Mouse (Mus musculus) stomach, postnatal 0 days (tissue): Measurements from ENCODE around the gene Ddx39b. TPM values are rescaled to one million over a fixed set of nuclear protein-coding genes. Genes with fewer than 3 reads are reported as not detected.

Experiments used
- ATAC-seq: fragments of 200-750 bp; cut with Nextera tagmentation; 2 replicates; pipeline ENCODE4 v1.8.0; 2017; ENCODE audit not compliant: low FRiP score, low TSS enrichment
- DNase-seq: peaks from one replicate; pipeline ENCODE4 v3.0.0-alpha.2; 2016; ENCODE audit warnings: low spot score
- H3K27ac ChIP-seq: fragments of 300-500 bp; sonication (generic); replicated peaks from 2 replicates; pipeline ENCODE4 v1.5.1; 2014; ENCODE audit warnings: mild to moderate bottlenecking, control low read depth
- H3K27me3 ChIP-seq: fragments of 300-500 bp; sonication (generic); 2 replicates; pipeline ENCODE4 v1.6.1; 2014; ENCODE audit warnings: low read length; ENCODE audit not compliant: control insufficient read depth, insufficient read depth
- H3K36me3 ChIP-seq: fragments of 300-500 bp; sonication (generic); 2 replicates; pipeline ENCODE4 v1.6.1; 2014; ENCODE audit warnings: low read length, mixed read lengths; ENCODE audit not compliant: control insufficient read depth, insufficient read depth
- H3K4me1 ChIP-seq: fragments of 300-500 bp; sonication (generic); replicated peaks from 2 replicates; pipeline ENCODE4 v1.6.1; 2014; ENCODE audit warnings: antibody characterized with exemption; ENCODE audit not compliant: control insufficient read depth, insufficient read depth
- H3K4me2 ChIP-seq: fragments of 300-500 bp; sonication (generic); replicated peaks from 2 replicates; pipeline ENCODE4 v1.6.1; 2014; ENCODE audit warnings: low read depth, mild to moderate bottlenecking, control low read depth, moderate library complexity
- H3K4me3 ChIP-seq: fragments of 300-500 bp; sonication (generic); 2 replicates; pipeline ENCODE4 v1.5.1; 2014; ENCODE audit warnings: low read depth, low read length, control low read depth
- H3K9ac ChIP-seq: fragments of 300-500 bp; sonication (generic); 2 replicates; pipeline ENCODE4 v1.6.1; 2014; ENCODE audit warnings: mild to moderate bottlenecking, low read length, control low read depth, mixed read lengths
- H3K9me3 ChIP-seq: fragments of 300-500 bp; sonication (generic); 2 replicates; pipeline ENCODE4 v1.6.1; 2016; ENCODE audit warnings: low read length; ENCODE audit not compliant: control insufficient read depth
- CTCF ChIP-seq: IDR thresholded peaks from 2 replicates; pipeline ENCODE4 v1.5.1; 2016; ENCODE audit warnings: antibody characterized with exemption, low read depth, mild to moderate bottlenecking, moderate library complexity
- EP300 ChIP-seq: optimal IDR thresholded peaks from 2 replicates; pipeline ENCODE3; 2016; ENCODE audit warnings: antibody characterized with exemption
- WGBS: fragments of 180-500 bp; shearing (Covaris S2); extraction: QIAGEN DNeasy Blood & Tissue Kit; methylation state at CpG from one replicate; pipeline ENCODE4 v1.1.7; 2014; 5-methylcytosine and 5-hydroxymethylcytosine counted together
- polyA plus RNA-seq: library from polyadenylated mRNA; unstranded; fragments of >200 nt; fragmentation: Nextera tagmentation; extraction: Ambion mirVana; gene quantifications from 2 replicates; pipeline ENCODE4 v1.2.1, GENCODE M21; 2015

Ddx39b gene
- polyA plus RNA-seq, 1 experiment from 2014 or later = 143 TPM

- no peak within 1 kb of the TSS for H3K4me2 ChIP-seq
- H3K9ac ChIP-seq = no peak within 1 kb of the TSS
- H3K36me3 ChIP-seq = no peaks in the 10 kb centered on the region
- TF ChIP-seq CTCF = no peak
- no peak for TF ChIP-seq EP300
- no peaks in the 10 kb centered on the region for H3K4me1 ChIP-seq
- H3K27me3 ChIP-seq = no peaks in the 10 kb centered on the region; the same call in 1 of the 2 replicates
- WGBS = 35% methylated on average over 13 of the region's 13 CpGs
- H3K9me3 ChIP-seq = no peaks in the 10 kb centered on the region
- H3K27ac ChIP-seq = no peak within 1 kb of the TSS
- H3K4me3 ChIP-seq = 0 out of 2 replicates have a peak within 1 kb of the TSS, but pooled peaks have one; percentile 8
- ATAC-seq = no peak
- no peak for DNase-seq
Observed at GRCm38 (mm10) chr17:35201787-35202186, 39.8 kb upstream of the Ddx39b start, which contains the start of gene Tnf. Gene Tnf (minus strand): TSS chr17:35202007.

GRCm38 (mm10) chr17:35202442-35202841, 39.1 kb upstream of the Ddx39b start:
- no peaks in the 10 kb centered on the region; the same call in 1 of the 2 replicates for H3K27me3 ChIP-seq
- no peak for ATAC-seq
- H3K4me1 ChIP-seq = no peaks in the 10 kb centered on the region
- H3K36me3 ChIP-seq = no peaks in the 10 kb centered on the region
- 66% methylated on average over 4 of the region's 4 CpGs for WGBS
- DNase-seq = no peak
- H3K9ac ChIP-seq = no peak overlapping the region
- H3K4me3 ChIP-seq = no peak overlapping the region
- TF ChIP-seq CTCF (no peak), EP300 (no peak)
- no peaks in the 10 kb centered on the region for H3K9me3 ChIP-seq
- H3K4me2 ChIP-seq = no peak overlapping the region
- no peak overlapping the region for H3K27ac ChIP-seq

GRCm38 (mm10) chr17:35204494-35205379, 36.8 kb upstream of the Ddx39b start, which contains the start of gene Lta:
Gene Lta (minus strand): TSS chr17:35205351.
- 36% methylated on average over 20 of the region's 20 CpGs for WGBS
- TF ChIP-seq CTCF (no peak), EP300 (no peak)
- H3K27me3 ChIP-seq = no peaks in the 10 kb centered on the region; the same call in 1 of the 2 replicates
- H3K9me3 ChIP-seq = no peaks in the 10 kb centered on the region
- no peak within 1 kb of the TSS for H3K4me3 ChIP-seq
- no peak within 1 kb of the TSS for H3K4me2 ChIP-seq
- no peak within 1 kb of the TSS for H3K9ac ChIP-seq
- H3K36me3 ChIP-seq = no peaks in the 10 kb centered on the region
- ATAC-seq (peak; percentile 14; the same call in 1 of the 2 replicates), DNase-seq (no peak)
- H3K27ac ChIP-seq = no peak within 1 kb of the TSS
- no peaks in the 10 kb centered on the region for H3K4me1 ChIP-seq

GRCm38 (mm10) chr17:35205380-35205769, 36.2 kb upstream of the Ddx39b start:
- WGBS = 54% methylated on average over 10 of the region's 10 CpGs
- H3K4me3 ChIP-seq = no peak overlapping the region
- no peaks in the 10 kb centered on the region; the same call in 1 of the 2 replicates for H3K27me3 ChIP-seq
- no peaks in the 10 kb centered on the region for H3K9me3 ChIP-seq
- no peak for DNase-seq
- no peak overlapping the region for H3K4me2 ChIP-seq
- H3K9ac ChIP-seq = no peak overlapping the region
- ATAC-seq = peak; percentile 33; the same call in 1 of the 2 replicates
- H3K4me1 ChIP-seq = no peaks in the 10 kb centered on the region
- no peak for TF ChIP-seq CTCF
- no peak for TF ChIP-seq EP300
- H3K27ac ChIP-seq = no peak overlapping the region
- no peaks in the 10 kb centered on the region for H3K36me3 ChIP-seq

- TF ChIP-seq CTCF = no peak
- TF ChIP-seq EP300 = no peak
- no peak overlapping the region for H3K4me2 ChIP-seq
- H3K36me3 ChIP-seq = no peaks in the 10 kb centered on the region
- no peaks in the 10 kb centered on the region for H3K9me3 ChIP-seq
- ATAC-seq = peak; percentile 34; the same call in 1 of the 2 replicates
- no peak overlapping the region for H3K9ac ChIP-seq
- peak overlapping the region; percentile 66 for H3K27ac ChIP-seq
- H3K4me3 ChIP-seq = no peak overlapping the region
- DNase-seq = no peak
- 73% methylated on average over 12 of the region's 12 CpGs for WGBS
- no peaks in the 10 kb centered on the region for H3K4me1 ChIP-seq
- H3K27me3 ChIP-seq = no peaks in the 10 kb centered on the region
Observed at GRCm38 (mm10) chr17:35209785-35210535, 31.6 kb upstream of the Ddx39b start.

- no peak for DNase-seq
- Histone ChIP-seq H3K4me1 (no peaks in the 10 kb centered on the region), H3K9ac (no peak overlapping the region), H3K36me3 (no peaks in the 10 kb centered on the region), H3K9me3 (no peaks in the 10 kb centered on the region), H3K27ac (peak overlapping the region; percentile 66), H3K4me2 (no peak overlapping the region), H3K27me3 (no peaks in the 10 kb centered on the region), H3K4me3 (no peak overlapping the region)
- WGBS = 40% methylated on average over 3 of the region's 3 CpGs
- peak; percentile 88 for ATAC-seq
- TF ChIP-seq EP300 (no peak), CTCF (no peak)
Observed at GRCm38 (mm10) chr17:35210593-35210992, 31.0 kb upstream of the Ddx39b start.
